Mouse (Mus musculus) G1E (cell line): ENCODE results near the gene St7l. TPM values are rescaled to one million over a fixed set of nuclear protein-coding genes. Genes with fewer than 3 reads are reported as not detected.
A peak's percentile ranks its signal among the peaks of the same experiment; 100 is the strongest.

Experiments used
- ATAC-seq: 2 replicates; pipeline ENCODE4 v1.8.0; 2016; ENCODE audit warnings: mild to moderate bottlenecking; ENCODE audit not compliant: insufficient number of reproducible peaks, poor library complexity, low FRiP score, severe bottlenecking; ENCODE audit errors: extremely low read depth
- DNase-seq: peaks from one replicate; pipeline ENCODE4 v3.0.0; 2012; ENCODE audit warnings: low spot score
- H3K27me3 ChIP-seq: 2 replicates; pipeline ENCODE4 v1.6.1; 2012; ENCODE audit warnings: mild to moderate bottlenecking, low read length, inconsistent platforms; ENCODE audit not compliant: insufficient read depth
- H3K36me3 ChIP-seq: replicated peaks from 2 replicates; pipeline ENCODE3; 2012; ENCODE audit warnings: mild to moderate bottlenecking, inconsistent platforms
- H3K4me1 ChIP-seq: 2 replicates; pipeline ENCODE4 v1.6.1; 2012; ENCODE audit warnings: low read depth, low read length, inconsistent platforms, mixed read lengths; ENCODE audit not compliant: insufficient read depth
- H3K4me3 ChIP-seq: 2 replicates; pipeline ENCODE4 v1.5.1; 2012; ENCODE audit warnings: low read depth, mild to moderate bottlenecking, inconsistent platforms, low read length, moderate library complexity, mixed read lengths
- H3K9me3 ChIP-seq: replicated peaks from 2 replicates; pipeline ENCODE4 v1.6.1; 2012; ENCODE audit warnings: inconsistent platforms
- CTCF ChIP-seq: IDR thresholded peaks from 2 replicates; pipeline ENCODE4 v1.5.1; 2012; ENCODE audit warnings: low read depth, low read length, inconsistent platforms, mixed read lengths
- GATA1 ChIP-seq: IDR thresholded peaks from 2 replicates; pipeline ENCODE4 v1.6.1; 2012; ENCODE audit warnings: borderline replicate concordance, low read length, inconsistent platforms, mixed read lengths
- GATA2 ChIP-seq: IDR thresholded peaks from 2 replicates; pipeline ENCODE4 v1.6.1; 2012; ENCODE audit warnings: low read depth, low read length, inconsistent platforms, borderline replicate concordance
- POLR2AphosphoS5 ChIP-seq: IDR thresholded peaks from 2 replicates; pipeline ENCODE4 v1.6.1; 2012; ENCODE audit warnings: low read depth, low read length, inconsistent platforms; ENCODE audit not compliant: insufficient replicate concordance
- TAL1 ChIP-seq: conservative IDR thresholded peaks from 2 replicates; pipeline ENCODE4 v1.6.1; 2012; ENCODE audit warnings: low read depth, low read length, inconsistent platforms, mixed read lengths
- polyA plus RNA-seq: library from polyadenylated mRNA; stranded (reverse); fragments of >175 nt; gene quantifications from 2 replicates; pipeline ENCODE4 v1.2.3, GENCODE M21; 2012
- total RNA-seq, 2 experiments: library from RNA; stranded (forward) in 1 of 2; stranded (reverse) in 1 of 2; fragments of 200-1000 nt in 1 of 2; fragments of >200 nt in 1 of 2; fragmentation: Nextera tagmentation in 1 of 2; gene quantifications; 2 replicates each; pipeline ENCODE4 v1.2.3; 2014 to 2017

St7l gene
- total and polyA plus RNA-seq, 3 experiments: 3.1 to 32.7 (median 25.9) TPM

DNA sequence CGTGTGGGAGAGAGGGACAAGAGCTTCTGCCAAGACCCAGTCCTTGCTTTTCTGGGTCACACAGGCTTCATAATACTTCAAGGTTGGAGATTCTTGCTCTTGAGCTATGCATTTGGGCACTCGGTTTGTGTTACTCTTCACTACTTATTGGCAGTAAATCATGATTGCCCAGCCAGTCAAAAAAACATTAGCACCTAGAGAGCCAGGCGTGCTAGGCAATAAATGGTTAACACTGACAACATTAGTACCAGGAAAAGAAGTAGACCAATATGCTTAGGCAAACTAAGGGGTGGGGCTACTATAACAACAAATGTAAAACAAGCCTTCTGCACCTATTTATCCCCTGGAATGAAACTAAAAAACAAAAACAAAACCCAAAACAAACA, 45.1 kb upstream of the St7l start:
- DNase-seq (no peak), ATAC-seq (0 out of 2 replicates have a peak, but pooled peaks have one; percentile 5)
- Histone ChIP-seq H3K36me3 (peaks cover 45% of the 10 kb centered on the region), H3K4me3 (peak overlapping the region; percentile 92), H3K4me1 (peaks cover 41% of the 10 kb centered on the region), H3K27me3 (no peaks in the 10 kb centered on the region), H3K9me3 (no peaks in the 10 kb centered on the region)
- no peak for TF ChIP-seq POLR2AphosphoS5
- TF ChIP-seq GATA2: no peak
- TF ChIP-seq TAL1: no peak
- no peak for TF ChIP-seq GATA1
- TF ChIP-seq CTCF: no peak

DNA sequence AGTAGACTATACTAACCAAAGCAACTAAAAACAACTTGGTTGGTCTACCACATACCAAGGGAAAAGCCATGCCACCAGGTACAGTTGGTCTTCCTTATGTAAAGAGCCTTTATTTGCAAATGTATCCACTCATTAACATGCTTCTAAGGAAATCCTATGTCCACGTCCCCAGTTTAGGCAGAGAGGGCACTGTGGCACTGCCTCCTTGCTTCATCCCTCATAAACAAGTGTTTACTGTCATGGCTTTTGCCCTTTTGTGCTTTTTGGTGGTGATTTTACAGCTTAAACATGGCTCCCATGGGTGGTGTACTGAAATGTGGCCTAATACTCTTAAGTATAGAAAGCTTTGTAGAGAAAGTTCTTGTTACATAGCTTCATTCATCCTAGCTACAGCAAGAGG, 43.4 kb upstream of the St7l start:
- no peak for DNase-seq
- Histone ChIP-seq H3K9me3 (no peaks in the 10 kb centered on the region), H3K4me1 (peaks cover 39% of the 10 kb centered on the region), H3K4me3 (no peak overlapping the region), H3K27me3 (no peaks in the 10 kb centered on the region), H3K36me3 (peaks cover 38% of the 10 kb centered on the region)
- no peak for TF ChIP-seq TAL1
- no peak for TF ChIP-seq GATA2
- TF ChIP-seq GATA1: no peak
- no peak for TF ChIP-seq CTCF
- no peak for TF ChIP-seq POLR2AphosphoS5
- ATAC-seq: no peak

DNA sequence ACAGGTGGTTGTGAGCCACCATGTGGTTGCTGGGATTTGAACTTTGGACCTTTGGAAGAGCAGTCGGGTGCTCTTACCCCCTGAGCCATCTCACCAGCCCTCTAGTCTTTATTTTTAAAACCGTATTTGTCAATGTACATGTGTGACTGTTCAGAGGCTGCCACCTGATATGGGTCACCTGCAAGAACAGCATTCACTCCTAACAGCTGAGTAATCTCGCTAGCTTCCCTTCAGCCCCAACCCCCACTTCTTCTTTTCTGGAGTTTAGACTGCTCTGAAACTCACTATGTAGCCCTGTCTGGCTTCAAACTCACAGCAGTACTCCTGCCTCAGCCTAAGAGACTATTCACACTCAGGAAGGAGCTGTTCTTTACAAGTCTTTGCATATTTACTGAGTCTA, 41.4 kb upstream of the St7l start:
- no peak for TF ChIP-seq TAL1
- no peak for TF ChIP-seq CTCF
- no peak for TF ChIP-seq GATA1
- TF ChIP-seq POLR2AphosphoS5: no peak
- no peak for TF ChIP-seq GATA2
- DNase-seq (no peak), ATAC-seq (no peak)
- Histone ChIP-seq H3K4me1 (peaks cover 29% of the 10 kb centered on the region), H3K4me3 (no peak overlapping the region), H3K36me3 (peaks cover 47% of the 10 kb centered on the region), H3K27me3 (no peaks in the 10 kb centered on the region), H3K9me3 (no peaks in the 10 kb centered on the region)

DNA sequence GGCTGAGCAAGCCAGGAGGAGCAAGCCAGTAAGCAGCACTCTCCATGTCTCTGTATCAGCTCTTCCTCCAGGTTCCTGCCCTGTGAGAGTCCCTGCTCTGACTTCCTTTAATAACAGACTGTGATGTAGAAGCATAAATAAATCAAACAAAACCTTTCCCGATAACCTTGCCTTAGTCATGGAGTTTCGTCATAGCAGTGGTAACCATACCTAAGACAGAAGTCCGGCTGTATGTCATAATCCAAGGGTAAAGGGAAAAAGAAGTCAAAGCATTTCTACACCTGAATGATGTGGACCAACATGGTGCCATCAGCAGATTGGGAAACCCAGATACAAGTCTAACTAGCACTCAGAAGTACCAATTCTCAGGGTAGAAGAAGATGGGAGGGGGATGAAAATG, 28.0 kb upstream of the St7l start:
- H3K9me3 ChIP-seq: no peaks in the 10 kb centered on the region
- no peak for ATAC-seq
- H3K4me1 ChIP-seq: no peaks in the 10 kb centered on the region
- no peak for TF ChIP-seq CTCF
- no peak for TF ChIP-seq GATA2
- no peak for TF ChIP-seq TAL1
- no peak for TF ChIP-seq GATA1
- TF ChIP-seq POLR2AphosphoS5: no peak
- no peaks in the 10 kb centered on the region for H3K27me3 ChIP-seq
- no peak for DNase-seq
- H3K36me3 ChIP-seq: peaks cover 87% of the 10 kb centered on the region
- H3K4me3 ChIP-seq: no peak overlapping the region

DNA sequence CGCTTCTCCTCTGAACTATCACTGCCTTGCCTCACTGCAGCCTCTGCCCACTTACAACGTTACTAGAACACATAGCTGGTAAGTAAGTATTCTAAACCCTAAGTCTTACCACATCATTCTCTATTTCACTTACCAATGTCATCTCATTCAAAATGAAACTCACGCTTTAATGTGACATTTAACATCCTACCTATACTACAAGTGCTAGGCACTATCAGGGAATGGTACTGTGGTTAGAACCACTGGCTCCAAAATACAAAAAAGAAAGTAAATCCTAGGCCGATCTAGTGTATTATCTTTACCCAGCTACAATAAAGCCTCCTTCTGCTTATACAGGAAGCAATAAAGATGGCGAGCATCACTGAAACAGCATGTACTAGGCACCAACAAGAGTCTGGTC, 22.8 kb upstream of the St7l start:
- Histone ChIP-seq H3K27me3 (no peaks in the 10 kb centered on the region), H3K4me3 (no peak overlapping the region), H3K36me3 (peaks cover 84% of the 10 kb centered on the region), H3K4me1 (no peaks in the 10 kb centered on the region), H3K9me3 (no peaks in the 10 kb centered on the region)
- TF ChIP-seq TAL1 (no peak), GATA1 (no peak), CTCF (no peak), GATA2 (no peak), POLR2AphosphoS5 (no peak)
- no peak for ATAC-seq
- DNase-seq: no peak

DNA sequence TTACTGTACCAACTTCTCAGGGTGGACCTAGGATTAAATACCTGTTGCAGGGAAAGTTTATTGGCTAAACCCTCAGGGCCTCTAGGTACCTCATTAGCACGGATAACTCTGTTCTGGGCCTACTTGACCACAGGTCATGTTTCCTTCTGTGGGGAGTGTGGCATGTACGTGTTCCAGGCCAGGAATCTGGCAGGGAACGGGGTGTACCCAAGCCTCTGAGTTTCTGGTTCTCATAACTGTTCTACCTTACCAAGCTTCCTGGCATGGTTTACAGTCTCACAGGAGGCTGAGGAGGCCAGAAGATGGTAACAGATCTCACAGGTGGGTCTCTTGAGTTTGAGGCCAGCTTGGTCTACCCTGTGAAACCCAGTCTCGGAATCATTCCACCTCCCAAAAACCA, 17.2 kb upstream of the St7l start:
- ATAC-seq: no peak
- no peaks in the 10 kb centered on the region for H3K9me3 ChIP-seq
- no peak overlapping the region for H3K4me3 ChIP-seq
- TF ChIP-seq POLR2AphosphoS5 (no peak), GATA2 (no peak), TAL1 (no peak), CTCF (no peak), GATA1 (no peak)
- peaks cover 78% of the 10 kb centered on the region for H3K36me3 ChIP-seq
- no peaks in the 10 kb centered on the region for H3K27me3 ChIP-seq
- DNase-seq: no peak
- H3K4me1 ChIP-seq: peaks cover 12% of the 10 kb centered on the region

DNA sequence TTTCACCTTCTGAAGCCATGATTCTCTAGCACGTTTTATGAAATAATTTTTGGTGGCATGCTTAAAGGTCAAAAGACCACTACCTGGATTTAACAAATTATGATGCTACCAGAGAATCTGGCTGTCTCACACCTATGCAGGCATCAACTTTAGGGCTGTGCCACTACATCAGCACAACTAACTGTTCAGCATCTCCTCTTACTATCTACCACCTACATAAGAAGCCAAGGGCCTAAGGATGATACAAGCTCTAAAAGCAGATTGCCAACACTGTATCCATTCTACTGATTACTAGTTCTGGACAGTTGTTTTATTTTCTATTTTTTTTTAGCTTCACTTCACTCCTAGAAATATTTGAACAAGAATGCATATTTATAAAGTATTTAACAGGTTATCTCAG, 9.3 kb upstream of the St7l start:
- peaks cover 33% of the 10 kb centered on the region for H3K4me1 ChIP-seq
- no peak for TF ChIP-seq CTCF
- no peak for TF ChIP-seq GATA1
- TF ChIP-seq TAL1: no peak
- TF ChIP-seq POLR2AphosphoS5: no peak
- no peak overlapping the region for H3K4me3 ChIP-seq
- no peaks in the 10 kb centered on the region for H3K9me3 ChIP-seq
- no peaks in the 10 kb centered on the region for H3K27me3 ChIP-seq
- DNase-seq (no peak), ATAC-seq (no peak)
- peaks cover 58% of the 10 kb centered on the region for H3K36me3 ChIP-seq
